Mouse (Mus musculus): ENCODE measurements around the gene Prelid3b. TPM values are rescaled to one million over a fixed set of nuclear protein-coding genes. Genes with fewer than 3 reads are reported as not detected.

Gene Prelid3b
- polyA plus RNA-seq, 1 experiment from 2014 or later: 134 TPM

DNA sequence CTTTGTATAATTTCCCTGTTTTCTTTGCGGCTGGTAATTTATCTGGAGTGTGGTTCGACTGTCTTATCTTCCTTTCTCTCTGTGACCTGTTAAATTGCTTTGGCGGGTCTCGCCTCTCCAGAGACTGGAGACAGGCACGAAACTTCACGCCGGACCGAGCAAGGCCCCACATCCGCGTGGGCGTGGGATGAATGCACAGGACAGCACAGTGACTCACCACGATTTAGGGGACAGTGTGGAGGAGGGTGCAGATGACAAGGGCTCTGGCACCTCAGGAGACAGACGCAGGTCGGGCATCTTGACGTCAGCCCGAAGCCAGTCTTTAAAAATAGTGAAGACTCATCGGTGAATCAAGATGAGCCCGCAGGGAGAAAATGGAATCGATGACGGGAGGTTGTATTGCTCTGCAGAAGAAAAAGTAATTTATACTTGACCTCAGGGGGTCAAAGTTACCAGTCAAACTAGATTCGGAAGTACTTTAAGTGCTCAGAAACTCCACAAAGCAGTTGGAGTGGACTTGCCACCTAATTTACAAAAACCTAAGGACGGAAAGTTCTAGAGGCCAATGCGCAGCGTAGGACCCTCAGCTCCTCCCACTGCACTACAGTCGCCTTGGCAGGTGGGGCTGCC lies 30.1 kb upstream of the Prelid3b start:
- 83% methylated on average over 25 of the region's 25 CpGs for WGBS
- H3K27me3 ChIP-seq (ENCODE audit: control insufficient read depth, insufficient read depth, low read length): no peaks in the 10 kb centered on the region
- H3K9ac ChIP-seq (replicated peaks; ENCODE audit: low read length): no peak overlapping the region
- no peaks in the 10 kb centered on the region for H3K4me1 ChIP-seq (ENCODE audit: control insufficient read depth, insufficient read depth, low read length)
- H3K36me3 ChIP-seq (replicated peaks; ENCODE audit: control insufficient read depth, insufficient read depth, low read depth, low read length): no peaks in the 10 kb centered on the region
- H3K27ac ChIP-seq (replicated peaks; ENCODE audit: low read depth, low read length): no peak overlapping the region
- no peak overlapping the region for H3K4me3 ChIP-seq (ENCODE audit: low read depth, low read length)
- ATAC-seq (replicated peaks; ENCODE audit: insufficient number of reproducible peaks, low FRiP score, low TSS enrichment, low read depth) (no peak), DNase-seq (ENCODE audit: low spot score) (no peak)
- no peak overlapping the region for H3K4me2 ChIP-seq (ENCODE audit: low read depth, low read length)
- H3K9me3 ChIP-seq (replicated peaks; ENCODE audit: control insufficient read depth, low read length): no peaks in the 10 kb centered on the region

DNA sequence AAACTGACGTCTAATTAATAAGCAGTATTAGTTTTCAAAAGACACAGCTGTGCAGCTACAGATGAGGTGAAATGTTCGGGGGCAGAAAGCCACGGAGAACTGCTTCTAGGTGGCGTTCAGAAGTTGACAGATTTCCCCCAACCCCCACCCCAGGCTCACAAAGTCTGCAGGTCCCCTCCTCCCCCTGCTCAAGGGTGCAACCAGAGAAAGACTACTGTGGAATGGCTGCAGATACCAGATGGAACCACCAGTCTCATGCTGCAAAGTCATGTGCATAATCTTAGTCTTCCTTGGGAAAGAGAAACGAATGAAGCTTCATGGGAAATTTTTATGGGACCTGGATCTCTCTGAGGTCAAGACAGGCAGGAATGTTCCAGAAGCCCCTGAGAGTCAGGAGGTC lies 29.4 kb upstream of the Prelid3b start:
- WGBS: 39% methylated on average over 5 of the region's 5 CpGs

DNA sequence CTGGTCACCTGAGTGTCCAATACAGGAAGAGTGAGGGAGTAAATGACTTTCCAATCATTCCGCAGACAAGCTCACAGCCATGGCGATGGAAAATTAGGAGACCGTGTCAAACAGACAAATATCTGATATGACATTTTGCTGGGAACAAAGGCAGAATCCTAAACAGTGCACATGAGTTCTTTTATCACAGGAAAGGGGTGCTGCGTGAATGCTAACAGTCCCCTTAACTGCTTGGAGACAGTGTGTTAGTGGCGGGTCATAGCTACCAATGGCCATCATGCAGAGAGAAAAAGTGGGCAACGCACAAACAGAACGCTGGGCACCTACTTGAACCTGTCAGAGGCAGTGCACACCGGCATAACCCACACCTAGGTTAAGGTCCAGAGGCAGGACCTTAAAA lies 28.6 kb upstream of the Prelid3b start:
- H3K4me1 ChIP-seq (ENCODE audit: control insufficient read depth, insufficient read depth, low read length): no peaks in the 10 kb centered on the region
- no peak for ATAC-seq (replicated peaks; ENCODE audit: insufficient number of reproducible peaks, low FRiP score, low TSS enrichment, low read depth)
- no peaks in the 10 kb centered on the region for H3K9me3 ChIP-seq (replicated peaks; ENCODE audit: control insufficient read depth, low read length)
- no peak overlapping the region for H3K27ac ChIP-seq (replicated peaks; ENCODE audit: low read depth, low read length)
- no peaks in the 10 kb centered on the region for H3K36me3 ChIP-seq (replicated peaks; ENCODE audit: control insufficient read depth, insufficient read depth, low read depth, low read length)
- WGBS: 86% methylated on average over 8 of the region's 8 CpGs
- H3K27me3 ChIP-seq (ENCODE audit: control insufficient read depth, insufficient read depth, low read length): no peaks in the 10 kb centered on the region
- no peak for DNase-seq (ENCODE audit: low spot score)
- no peak overlapping the region for H3K4me2 ChIP-seq (ENCODE audit: low read depth, low read length)
- H3K9ac ChIP-seq (replicated peaks; ENCODE audit: low read length): no peak overlapping the region
- H3K4me3 ChIP-seq (ENCODE audit: low read depth, low read length): no peak overlapping the region

More for the DNA sequence above, 29.4 kb upstream of the Prelid3b start:
- Histone ChIP-seq H3K4me3 (ENCODE audit: low read depth, low read length) (no peak overlapping the region), H3K27ac (replicated peaks; ENCODE audit: low read depth, low read length) (no peak overlapping the region), H3K9me3 (replicated peaks; ENCODE audit: control insufficient read depth, low read length) (no peaks in the 10 kb centered on the region), H3K4me2 (ENCODE audit: low read depth, low read length) (no peak overlapping the region), H3K4me1 (ENCODE audit: control insufficient read depth, insufficient read depth, low read length) (no peaks in the 10 kb centered on the region), H3K27me3 (ENCODE audit: control insufficient read depth, insufficient read depth, low read length) (no peaks in the 10 kb centered on the region), H3K9ac (replicated peaks; ENCODE audit: low read length) (no peak overlapping the region), H3K36me3 (replicated peaks; ENCODE audit: control insufficient read depth, insufficient read depth, low read depth, low read length) (no peaks in the 10 kb centered on the region)
- DNase-seq (ENCODE audit: low spot score) (no peak), ATAC-seq (replicated peaks; ENCODE audit: insufficient number of reproducible peaks, low FRiP score, low TSS enrichment, low read depth) (no peak)

DNA sequence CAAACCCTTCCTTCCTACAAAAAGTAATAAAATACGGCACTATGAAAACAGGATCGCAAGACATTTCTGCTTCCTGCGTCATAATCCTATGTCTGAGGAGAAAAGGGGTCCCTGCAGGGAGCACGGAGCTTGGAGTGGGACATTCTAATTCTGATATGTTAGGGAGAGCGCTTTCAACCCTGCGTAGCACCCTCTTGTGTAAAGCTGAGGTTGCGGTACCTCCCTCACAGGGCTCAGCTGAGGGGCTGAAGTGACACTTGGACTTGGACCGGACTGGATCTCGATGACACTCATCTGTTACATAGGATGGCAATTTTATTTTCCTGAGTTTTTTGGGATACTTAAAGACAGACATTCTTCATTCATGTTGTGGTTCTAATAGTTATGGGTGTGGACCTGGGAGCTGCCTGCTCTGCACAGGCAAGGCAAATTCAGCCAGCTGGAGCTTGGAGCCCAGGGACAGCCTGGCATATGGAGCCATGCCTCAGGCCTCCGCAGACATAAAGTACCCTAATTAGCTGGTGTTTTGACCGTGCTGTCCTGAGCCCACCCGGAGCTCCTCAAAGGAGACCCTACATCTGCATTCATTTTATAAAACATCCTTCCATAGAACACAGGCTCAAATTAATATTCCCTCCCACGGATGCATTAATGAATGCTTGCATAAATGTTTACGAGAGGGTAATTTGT lies 28.1 kb upstream of the Prelid3b start:
- no peak for DNase-seq (ENCODE audit: low spot score)
- Histone ChIP-seq H3K4me1 (ENCODE audit: control insufficient read depth, insufficient read depth, low read length) (no peaks in the 10 kb centered on the region), H3K27me3 (ENCODE audit: control insufficient read depth, insufficient read depth, low read length) (no peaks in the 10 kb centered on the region), H3K4me2 (ENCODE audit: low read depth, low read length) (no peak overlapping the region), H3K9ac (replicated peaks; ENCODE audit: low read length) (no peak overlapping the region), H3K9me3 (replicated peaks; ENCODE audit: control insufficient read depth, low read length) (no peaks in the 10 kb centered on the region), H3K27ac (replicated peaks; ENCODE audit: low read depth, low read length) (no peak overlapping the region), H3K36me3 (replicated peaks; ENCODE audit: control insufficient read depth, insufficient read depth, low read depth, low read length) (no peaks in the 10 kb centered on the region), H3K4me3 (ENCODE audit: low read depth, low read length) (no peak overlapping the region)
- 78% methylated on average over 14 of the region's 14 CpGs for WGBS
- ATAC-seq (replicated peaks; ENCODE audit: insufficient number of reproducible peaks, low FRiP score, low TSS enrichment, low read depth): no peak; the same call in 1 of the 2 replicates

DNA sequence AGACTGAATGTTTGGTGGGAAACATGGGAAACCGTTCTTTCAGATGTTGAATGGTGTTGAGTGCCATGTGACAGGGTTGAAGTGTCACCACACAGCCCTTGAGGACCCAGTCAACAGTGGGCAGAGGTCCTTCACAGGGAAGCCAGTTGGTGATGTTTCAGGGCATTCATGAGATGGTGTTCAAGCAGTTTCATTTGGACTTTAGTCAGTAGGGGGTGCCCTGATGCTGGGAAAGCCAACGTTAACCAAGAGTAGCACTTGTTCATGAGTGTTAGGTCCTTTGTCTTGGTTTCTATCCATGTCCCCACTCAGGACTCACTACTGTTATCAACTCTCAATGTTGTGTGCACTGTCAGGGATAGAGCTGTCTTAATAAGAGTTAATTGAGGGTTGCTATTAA lies 20.0 kb upstream of the Prelid3b start:
- Histone ChIP-seq H3K4me3 (ENCODE audit: low read depth, low read length) (no peak overlapping the region), H3K4me2 (ENCODE audit: low read depth, low read length) (no peak overlapping the region), H3K27ac (replicated peaks; ENCODE audit: low read depth, low read length) (no peak overlapping the region), H3K36me3 (replicated peaks; ENCODE audit: control insufficient read depth, insufficient read depth, low read depth, low read length) (no peaks in the 10 kb centered on the region), H3K9ac (replicated peaks; ENCODE audit: low read length) (no peak overlapping the region), H3K9me3 (replicated peaks; ENCODE audit: control insufficient read depth, low read length) (no peaks in the 10 kb centered on the region), H3K4me1 (ENCODE audit: control insufficient read depth, insufficient read depth, low read length) (no peaks in the 10 kb centered on the region), H3K27me3 (ENCODE audit: control insufficient read depth, insufficient read depth, low read length) (no peaks in the 10 kb centered on the region)
- 76% methylated on average over 2 of the region's 2 CpGs for WGBS
- DNase-seq (ENCODE audit: low spot score): no peak
- no peak for ATAC-seq (replicated peaks; ENCODE audit: insufficient number of reproducible peaks, low FRiP score, low TSS enrichment, low read depth)

DNA sequence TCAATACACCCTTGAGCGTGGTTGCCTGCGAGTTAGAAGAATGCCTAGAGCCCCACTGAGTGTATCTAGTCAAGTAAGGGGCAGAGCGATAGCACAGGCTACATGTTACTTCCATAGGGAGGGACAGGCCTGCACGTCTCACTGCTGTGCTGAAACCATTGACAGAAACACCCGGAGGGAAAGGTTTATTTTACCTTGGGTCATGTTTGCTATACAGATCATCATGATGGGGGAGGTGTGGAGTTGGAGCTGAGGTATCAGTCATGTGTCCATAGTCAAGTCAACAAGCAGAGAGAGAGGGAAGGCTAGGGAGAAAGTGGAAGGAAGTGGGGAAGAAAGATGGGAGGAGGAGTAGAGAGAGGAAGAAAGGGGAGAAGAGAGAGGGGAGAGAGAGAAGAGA lies 14.1 kb upstream of the Prelid3b start:
- no peak for ATAC-seq (replicated peaks; ENCODE audit: insufficient number of reproducible peaks, low FRiP score, low TSS enrichment, low read depth)
- H3K9ac ChIP-seq (replicated peaks; ENCODE audit: low read length): no peak overlapping the region
- no peaks in the 10 kb centered on the region for H3K4me1 ChIP-seq (ENCODE audit: control insufficient read depth, insufficient read depth, low read length)
- H3K4me3 ChIP-seq (ENCODE audit: low read depth, low read length): no peak overlapping the region
- H3K27me3 ChIP-seq (ENCODE audit: control insufficient read depth, insufficient read depth, low read length): no peaks in the 10 kb centered on the region
- H3K4me2 ChIP-seq (ENCODE audit: low read depth, low read length): no peak overlapping the region
- no peaks in the 10 kb centered on the region for H3K36me3 ChIP-seq (replicated peaks; ENCODE audit: control insufficient read depth, insufficient read depth, low read depth, low read length)
- DNase-seq (ENCODE audit: low spot score): no peak
- 81% methylated on average over 5 of the region's 5 CpGs for WGBS
- no peaks in the 10 kb centered on the region for H3K9me3 ChIP-seq (replicated peaks; ENCODE audit: control insufficient read depth, low read length)
- no peak overlapping the region for H3K27ac ChIP-seq (replicated peaks; ENCODE audit: low read depth, low read length)

DNA sequence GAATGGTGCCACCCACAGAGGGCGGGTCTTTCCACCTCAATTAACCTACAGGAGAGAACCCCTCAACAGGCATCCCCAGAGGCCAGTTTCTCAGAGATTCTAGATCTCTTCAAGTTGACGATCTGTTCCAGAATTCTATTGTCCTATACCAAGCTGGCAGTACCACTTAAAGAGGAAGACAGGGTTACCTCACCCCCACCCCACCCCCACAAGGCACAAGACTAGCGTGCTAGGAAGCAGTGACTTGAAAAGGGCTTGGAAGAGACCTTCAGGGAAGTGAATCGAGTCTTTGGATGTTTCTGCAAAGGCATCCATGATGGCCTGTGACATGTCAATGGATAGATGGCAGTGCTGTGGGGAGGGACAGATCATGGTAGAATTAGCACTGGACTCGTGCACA lies 5.9 kb upstream of the Prelid3b start:
- H3K36me3 ChIP-seq (replicated peaks; ENCODE audit: control insufficient read depth, insufficient read depth, low read depth, low read length): no peaks in the 10 kb centered on the region
- DNase-seq (ENCODE audit: low spot score): no peak
- H3K4me1 ChIP-seq (ENCODE audit: control insufficient read depth, insufficient read depth, low read length): no peaks in the 10 kb centered on the region
- H3K4me2 ChIP-seq (ENCODE audit: low read depth, low read length): no peak overlapping the region
- H3K9ac ChIP-seq (replicated peaks; ENCODE audit: low read length): no peak overlapping the region
- WGBS: 69% methylated on average over 5 of the region's 5 CpGs
- H3K27ac ChIP-seq (replicated peaks; ENCODE audit: low read depth, low read length): no peak overlapping the region
- ATAC-seq (replicated peaks; ENCODE audit: insufficient number of reproducible peaks, low FRiP score, low TSS enrichment, low read depth): no peak
- H3K9me3 ChIP-seq (replicated peaks; ENCODE audit: control insufficient read depth, low read length): no peaks in the 10 kb centered on the region
- no peaks in the 10 kb centered on the region for H3K27me3 ChIP-seq (ENCODE audit: control insufficient read depth, insufficient read depth, low read length)
- no peak overlapping the region for H3K4me3 ChIP-seq (ENCODE audit: low read depth, low read length)

DNA sequence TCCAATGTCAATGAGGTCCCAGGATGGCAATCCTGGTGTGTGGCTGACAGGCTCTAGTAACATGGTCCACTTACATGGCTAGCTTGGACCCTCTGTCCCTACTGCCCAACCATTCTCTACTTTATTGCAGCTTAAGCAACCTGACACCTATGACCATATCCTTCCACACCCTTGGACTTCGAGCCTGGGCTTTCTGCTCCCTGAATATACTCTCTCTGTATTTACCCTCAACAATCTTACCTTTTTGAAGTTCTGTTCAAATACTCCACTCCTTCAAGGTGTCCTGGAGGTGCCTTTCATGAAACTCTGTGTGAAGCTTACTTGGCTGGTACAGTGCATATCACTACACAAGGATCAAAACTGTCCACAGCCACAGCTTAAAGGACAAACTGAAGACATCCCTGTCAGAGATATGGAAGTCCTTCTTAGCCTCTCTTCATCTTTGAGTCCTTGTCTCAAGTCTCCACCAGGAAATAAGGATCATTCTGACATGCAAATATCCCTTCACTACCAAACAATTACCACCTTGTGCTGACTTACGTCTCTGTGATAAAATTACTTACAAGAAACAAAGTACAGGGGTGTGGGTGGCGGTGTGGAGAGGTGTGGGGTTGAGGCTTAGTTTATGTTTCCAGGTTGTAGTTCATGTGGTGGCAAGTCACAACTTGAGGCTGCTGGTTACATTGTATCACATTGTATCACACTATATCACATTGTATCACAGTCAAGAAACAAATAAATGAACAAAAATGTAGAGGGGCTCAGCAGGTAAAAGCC lies 4.8 kb upstream of the Prelid3b start:
- no peak for DNase-seq (ENCODE audit: low spot score)
- Histone ChIP-seq H3K27ac (replicated peaks; ENCODE audit: low read depth, low read length) (no peak overlapping the region), H3K4me3 (ENCODE audit: low read depth, low read length) (no peak overlapping the region), H3K4me2 (ENCODE audit: low read depth, low read length) (no peak overlapping the region), H3K9me3 (replicated peaks; ENCODE audit: control insufficient read depth, low read length) (no peaks in the 10 kb centered on the region), H3K9ac (replicated peaks; ENCODE audit: low read length) (no peak overlapping the region), H3K4me1 (ENCODE audit: control insufficient read depth, insufficient read depth, low read length) (no peaks in the 10 kb centered on the region), H3K27me3 (ENCODE audit: control insufficient read depth, insufficient read depth, low read length) (no peaks in the 10 kb centered on the region), H3K36me3 (replicated peaks; ENCODE audit: control insufficient read depth, insufficient read depth, low read depth, low read length) (no peaks in the 10 kb centered on the region)
- no peak for ATAC-seq (replicated peaks; ENCODE audit: insufficient number of reproducible peaks, low FRiP score, low TSS enrichment, low read depth)
- 78% methylated on average over 3 of the region's 3 CpGs for WGBS

Measured in embryonic facial prominence, embryonic 11.5 days (tissue).